Mouse (Mus musculus): ENCODE data around the gene Nid1. TPM values are rescaled to one million over a fixed set of nuclear protein-coding genes. Genes with fewer than 3 reads are reported as not detected.
"Not testable (repeated sequence)": the region's sequence is repeated elsewhere in the genome, so short reads cannot be mapped to it uniquely, and the experiment has no call there.

The Nid1 gene
- polyA plus RNA-seq, 1 experiment from 2014 or later: 36.2 TPM

- peaks cover 5% of the 10 kb centered on the region for H3K36me3 ChIP-seq (ENCODE audit: control insufficient read depth, insufficient read depth, low read length)
- H3K9ac ChIP-seq (ENCODE audit: low read length): no peak overlapping the region
- H3K4me1 ChIP-seq (replicated peaks; ENCODE audit: control insufficient read depth, insufficient read depth): no peaks in the 10 kb centered on the region
- 41% methylated on average over 3 of the region's 3 CpGs for WGBS
- no peak for TF ChIP-seq EP300 (optimal IDR thresholded peaks at IDR 0.05)
- TF ChIP-seq CTCF (IDR thresholded peaks at IDR 0.05; ENCODE audit: low read depth): no peak
- no peak overlapping the region for H3K27ac ChIP-seq (replicated peaks)
- peak; percentile 29; the same call in 1 of the 2 replicates for ATAC-seq (ENCODE audit: low FRiP score, low TSS enrichment)
- no peaks in the 10 kb centered on the region for H3K27me3 ChIP-seq (ENCODE audit: control insufficient read depth, insufficient read depth, low read length)
- DNase-seq (ENCODE audit: low spot score): no peak
- no peak overlapping the region for H3K4me3 ChIP-seq (ENCODE audit: low read depth, low read length)
- no peak overlapping the region for H3K4me2 ChIP-seq (replicated peaks; ENCODE audit: low read depth)
- H3K9me3 ChIP-seq (ENCODE audit: control insufficient read depth, low read length): no peaks in the 10 kb centered on the region
Observed at GRCm38 (mm10) chr13:13471334-13471757, 34.0 kb downstream of the Nid1 start.

- not testable (repeated sequence) for H3K27ac ChIP-seq (replicated peaks); H3K9me3 ChIP-seq (ENCODE audit: control insufficient read depth, low read length); H3K4me3 ChIP-seq (ENCODE audit: low read depth, low read length); H3K9ac ChIP-seq (ENCODE audit: low read length); DNase-seq (ENCODE audit: low spot score); H3K27me3 ChIP-seq (ENCODE audit: control insufficient read depth, insufficient read depth, low read length); H3K36me3 ChIP-seq (ENCODE audit: control insufficient read depth, insufficient read depth, low read length); ATAC-seq (ENCODE audit: low FRiP score, low TSS enrichment); H3K4me1 ChIP-seq (replicated peaks; ENCODE audit: control insufficient read depth, insufficient read depth); H3K4me2 ChIP-seq (replicated peaks; ENCODE audit: low read depth)
- 51% methylated on average over 2 of the region's 3 CpGs for WGBS
Observed at GRCm38 (mm10) chr13:13474464-13474863, 37.1 kb downstream of the Nid1 start.

GRCm38 (mm10) chr13:13474991-13475390 is 37.6 kb downstream of the Nid1 start:
- TF ChIP-seq EP300 (optimal IDR thresholded peaks at IDR 0.05) (no peak), CTCF (IDR thresholded peaks at IDR 0.05; ENCODE audit: low read depth) (no peak)
- Histone ChIP-seq H3K27me3 (ENCODE audit: control insufficient read depth, insufficient read depth, low read length) (no peaks in the 10 kb centered on the region), H3K36me3 (ENCODE audit: control insufficient read depth, insufficient read depth, low read length) (peaks cover 3% of the 10 kb centered on the region; the same call in 1 of the 2 replicates), H3K4me1 (replicated peaks; ENCODE audit: control insufficient read depth, insufficient read depth) (no peaks in the 10 kb centered on the region), H3K9ac (ENCODE audit: low read length) (no peak overlapping the region), H3K9me3 (ENCODE audit: control insufficient read depth, low read length) (no peaks in the 10 kb centered on the region), H3K4me3 (ENCODE audit: low read depth, low read length) (no peak overlapping the region), H3K4me2 (replicated peaks; ENCODE audit: low read depth) (no peak overlapping the region), H3K27ac (replicated peaks) (no peak overlapping the region)
- WGBS: 49% methylated on average over 2 of the region's 2 CpGs
- DNase-seq (ENCODE audit: low spot score) (no peak), ATAC-seq (ENCODE audit: low FRiP score, low TSS enrichment) (no peak)

GRCm38 (mm10) chr13:13476568-13476967 is 39.2 kb downstream of the Nid1 start:
- 85% methylated on average over 2 of the region's 2 CpGs for WGBS
- Histone ChIP-seq H3K4me3 (ENCODE audit: low read depth, low read length) (no peak overlapping the region), H3K9ac (ENCODE audit: low read length) (no peak overlapping the region), H3K4me1 (replicated peaks; ENCODE audit: control insufficient read depth, insufficient read depth) (no peaks in the 10 kb centered on the region), H3K27ac (replicated peaks) (no peak overlapping the region), H3K36me3 (ENCODE audit: control insufficient read depth, insufficient read depth, low read length) (peaks cover 3% of the 10 kb centered on the region; the same call in 1 of the 2 replicates), H3K9me3 (ENCODE audit: control insufficient read depth, low read length) (no peaks in the 10 kb centered on the region), H3K4me2 (replicated peaks; ENCODE audit: low read depth) (no peak overlapping the region), H3K27me3 (ENCODE audit: control insufficient read depth, insufficient read depth, low read length) (no peaks in the 10 kb centered on the region)
- TF ChIP-seq CTCF (IDR thresholded peaks at IDR 0.05; ENCODE audit: low read depth) (no peak), EP300 (optimal IDR thresholded peaks at IDR 0.05) (no peak)
- DNase-seq (ENCODE audit: low spot score): no peak
- ATAC-seq (ENCODE audit: low FRiP score, low TSS enrichment): no peak

GRCm38 (mm10) chr13:13477046-13477445 is 39.7 kb downstream of the Nid1 start:
- Histone ChIP-seq H3K9ac (ENCODE audit: low read length) (no peak overlapping the region), H3K27me3 (ENCODE audit: control insufficient read depth, insufficient read depth, low read length) (no peaks in the 10 kb centered on the region), H3K9me3 (ENCODE audit: control insufficient read depth, low read length) (no peaks in the 10 kb centered on the region), H3K4me2 (replicated peaks; ENCODE audit: low read depth) (no peak overlapping the region), H3K27ac (replicated peaks) (no peak overlapping the region), H3K4me1 (replicated peaks; ENCODE audit: control insufficient read depth, insufficient read depth) (no peaks in the 10 kb centered on the region), H3K36me3 (ENCODE audit: control insufficient read depth, insufficient read depth, low read length) (peaks cover 3% of the 10 kb centered on the region; the same call in 1 of the 2 replicates), H3K4me3 (ENCODE audit: low read depth, low read length) (no peak overlapping the region)
- 86% methylated on average over 2 of the region's 2 CpGs for WGBS
- DNase-seq (ENCODE audit: low spot score) (no peak), ATAC-seq (ENCODE audit: low FRiP score, low TSS enrichment) (no peak)
- TF ChIP-seq EP300 (optimal IDR thresholded peaks at IDR 0.05) (no peak), CTCF (IDR thresholded peaks at IDR 0.05; ENCODE audit: low read depth) (no peak)

GRCm38 (mm10) chr13:13479986-13480385 is 42.6 kb downstream of the Nid1 start:
- H3K4me3 ChIP-seq (ENCODE audit: low read depth, low read length): no peak overlapping the region
- no peak overlapping the region for H3K9ac ChIP-seq (ENCODE audit: low read length)
- no peaks in the 10 kb centered on the region for H3K36me3 ChIP-seq (ENCODE audit: control insufficient read depth, insufficient read depth, low read length)
- H3K4me2 ChIP-seq (replicated peaks; ENCODE audit: low read depth): no peak overlapping the region
- H3K4me1 ChIP-seq (replicated peaks; ENCODE audit: control insufficient read depth, insufficient read depth): no peaks in the 10 kb centered on the region
- DNase-seq (ENCODE audit: low spot score): no peak
- WGBS: 22% methylated on average over 2 of the region's 2 CpGs
- H3K27me3 ChIP-seq (ENCODE audit: control insufficient read depth, insufficient read depth, low read length): no peaks in the 10 kb centered on the region
- 0 out of 2 replicates have a peak, but pooled peaks have one; percentile 42 for ATAC-seq (ENCODE audit: low FRiP score, low TSS enrichment)
- H3K27ac ChIP-seq (replicated peaks): no peak overlapping the region
- TF ChIP-seq CTCF (IDR thresholded peaks at IDR 0.05; ENCODE audit: low read depth) (no peak), EP300 (optimal IDR thresholded peaks at IDR 0.05) (no peak)
- no peaks in the 10 kb centered on the region for H3K9me3 ChIP-seq (ENCODE audit: control insufficient read depth, low read length)

All from stomach, postnatal 0 days (tissue).